Mouse (Mus musculus): ENCODE results near the gene Tcp11l2. TPM values are rescaled to one million over a fixed set of nuclear protein-coding genes. Genes with fewer than 3 reads are reported as not detected.

The Tcp11l2 gene
- polyA plus RNA-seq, 1 experiment = 10.3 TPM

GRCm38 (mm10) chr10:84645940-84646339 lies 69.5 kb downstream of the Tcp11l2 start:
- Histone ChIP-seq H3K36me3 (ENCODE audit: control insufficient read depth, insufficient read depth) (peaks cover 12% of the 10 kb centered on the region), H3K4me2 (ENCODE audit: low read depth) (no peak overlapping the region), H3K79me2 (ENCODE audit: control insufficient read depth, insufficient read depth) (no peaks in the 10 kb centered on the region), H3K27me3 (ENCODE audit: control insufficient read depth, insufficient read depth, insufficient read length) (no peaks in the 10 kb centered on the region), H3K4me3 (no peak overlapping the region), H3ac (ENCODE audit: control insufficient read depth, insufficient read length) (no peak overlapping the region)
- TF ChIP-seq CEBPB (IDR thresholded peaks at IDR 0.05; ENCODE audit: insufficient read depth, poor library complexity, severe bottlenecking) (no peak), POLR2A (IDR thresholded peaks at IDR 0.05; ENCODE audit: insufficient read length, low read depth) (no peak), USF1 (IDR thresholded peaks at IDR 0.05; ENCODE audit: low read depth) (no peak), TCF3 (IDR thresholded peaks at IDR 0.05; ENCODE audit: insufficient read length, low read depth) (no peak), REST (IDR thresholded peaks at IDR 0.05; ENCODE audit: insufficient read depth, insufficient read length) (no peak), MYOG (IDR thresholded peaks at IDR 0.05; ENCODE audit: control insufficient read depth in 1 of 3, insufficient read depth in 1 of 3, insufficient read length in 2 of 3, low read depth in 2 of 3) (no peak), POLR2AphosphoS2 (IDR thresholded peaks at IDR 0.05; ENCODE audit: insufficient read length, low read depth) (no peak), MAX (IDR thresholded peaks at IDR 0.05; ENCODE audit: low read depth) (no peak), E2F4 (IDR thresholded peaks at IDR 0.05; ENCODE audit: insufficient read depth) (no peak), MYOD1 (IDR thresholded peaks at IDR 0.05; ENCODE audit: control insufficient read depth in 1 of 3, insufficient read length in 2 of 3, low read depth in 2 of 3) (no peak), SRF (IDR thresholded peaks at IDR 0.05; ENCODE audit: control insufficient read depth, insufficient read length, low read depth) (no peak), TCF12 (IDR thresholded peaks at IDR 0.05; ENCODE audit: insufficient read depth, poor library complexity, severe bottlenecking) (no peak)

- H3K36me3 ChIP-seq (ENCODE audit: control insufficient read depth, insufficient read depth) = peaks cover 15% of the 10 kb centered on the region
- H3K4me2 ChIP-seq (ENCODE audit: low read depth) = no peak overlapping the region
- no peak overlapping the region for H3K4me3 ChIP-seq
Observed at GRCm38 (mm10) chr10:84646506-84647102, 70.2 kb downstream of the Tcp11l2 start.

GRCm38 (mm10) chr10:84647264-84647663 lies 70.8 kb downstream of the Tcp11l2 start:
- Histone ChIP-seq H3ac (ENCODE audit: control insufficient read depth, insufficient read length) (no peak overlapping the region), H3K36me3 (ENCODE audit: control insufficient read depth, insufficient read depth) (peaks cover 20% of the 10 kb centered on the region), H3K4me3 (no peak overlapping the region), H3K79me2 (ENCODE audit: control insufficient read depth, insufficient read depth) (no peaks in the 10 kb centered on the region), H3K4me2 (ENCODE audit: low read depth) (no peak overlapping the region), H3K27me3 (ENCODE audit: control insufficient read depth, insufficient read depth, insufficient read length) (no peaks in the 10 kb centered on the region)
- TF ChIP-seq MAX (IDR thresholded peaks at IDR 0.05; ENCODE audit: low read depth) (no peak), MYOG (IDR thresholded peaks at IDR 0.05; ENCODE audit: control insufficient read depth in 1 of 3, insufficient read depth in 1 of 3, insufficient read length in 2 of 3, low read depth in 2 of 3) (no peak), CEBPB (IDR thresholded peaks at IDR 0.05; ENCODE audit: insufficient read depth, poor library complexity, severe bottlenecking) (no peak), POLR2A (IDR thresholded peaks at IDR 0.05; ENCODE audit: insufficient read length, low read depth) (no peak), SRF (IDR thresholded peaks at IDR 0.05; ENCODE audit: control insufficient read depth, insufficient read length, low read depth) (no peak), POLR2AphosphoS2 (IDR thresholded peaks at IDR 0.05; ENCODE audit: insufficient read length, low read depth) (no peak), REST (IDR thresholded peaks at IDR 0.05; ENCODE audit: insufficient read depth, insufficient read length) (no peak), TCF12 (IDR thresholded peaks at IDR 0.05; ENCODE audit: insufficient read depth, poor library complexity, severe bottlenecking) (no peak), TCF3 (IDR thresholded peaks at IDR 0.05; ENCODE audit: insufficient read length, low read depth) (no peak), MYOD1 (IDR thresholded peaks at IDR 0.05; ENCODE audit: control insufficient read depth in 1 of 3, insufficient read length in 2 of 3, low read depth in 2 of 3) (no peak), E2F4 (IDR thresholded peaks at IDR 0.05; ENCODE audit: insufficient read depth) (no peak)

More at GRCm38 (mm10) chr10:84646506-84647102, 70.2 kb downstream of the Tcp11l2 start:
- Histone ChIP-seq H3ac (ENCODE audit: control insufficient read depth, insufficient read length) (no peak overlapping the region), H3K79me2 (ENCODE audit: control insufficient read depth, insufficient read depth) (no peaks in the 10 kb centered on the region), H3K27me3 (ENCODE audit: control insufficient read depth, insufficient read depth, insufficient read length) (no peaks in the 10 kb centered on the region)
- TF ChIP-seq POLR2A (IDR thresholded peaks at IDR 0.05; ENCODE audit: insufficient read length, low read depth) (no peak), POLR2AphosphoS2 (IDR thresholded peaks at IDR 0.05; ENCODE audit: insufficient read length, low read depth) (no peak), MYOD1 (IDR thresholded peaks at IDR 0.05; ENCODE audit: control insufficient read depth in 1 of 3, insufficient read length in 2 of 3, low read depth in 2 of 3) (no peak), REST (IDR thresholded peaks at IDR 0.05; ENCODE audit: insufficient read depth, insufficient read length) (no peak), E2F4 (IDR thresholded peaks at IDR 0.05; ENCODE audit: insufficient read depth) (no peak), CEBPB (IDR thresholded peaks at IDR 0.05; ENCODE audit: insufficient read depth, poor library complexity, severe bottlenecking) (no peak), TCF3 (IDR thresholded peaks at IDR 0.05; ENCODE audit: insufficient read length, low read depth) (no peak), MAX (IDR thresholded peaks at IDR 0.05; ENCODE audit: low read depth) (no peak), SRF (IDR thresholded peaks at IDR 0.05; ENCODE audit: control insufficient read depth, insufficient read length, low read depth) (no peak), TCF12 (IDR thresholded peaks at IDR 0.05; ENCODE audit: insufficient read depth, poor library complexity, severe bottlenecking) (no peak), MYOG (IDR thresholded peaks at IDR 0.05; ENCODE audit: control insufficient read depth in 1 of 3, insufficient read depth in 1 of 3, insufficient read length in 2 of 3, low read depth in 2 of 3) (no peak), USF1 (IDR thresholded peaks at IDR 0.05; ENCODE audit: low read depth) (no peak)

- H3K79me2 ChIP-seq (ENCODE audit: control insufficient read depth, insufficient read depth) = no peaks in the 10 kb centered on the region
- peaks cover 20% of the 10 kb centered on the region for H3K36me3 ChIP-seq (ENCODE audit: control insufficient read depth, insufficient read depth)
- TF ChIP-seq E2F4 (IDR thresholded peaks at IDR 0.05; ENCODE audit: insufficient read depth) = no peak
- no peak for TF ChIP-seq MYOD1 (IDR thresholded peaks at IDR 0.05; ENCODE audit: control insufficient read depth in 1 of 3, insufficient read length in 2 of 3, low read depth in 2 of 3)
- no peak for TF ChIP-seq SRF (IDR thresholded peaks at IDR 0.05; ENCODE audit: control insufficient read depth, insufficient read length, low read depth)
- no peak for TF ChIP-seq CEBPB (IDR thresholded peaks at IDR 0.05; ENCODE audit: insufficient read depth, poor library complexity, severe bottlenecking)
- no peak for TF ChIP-seq POLR2AphosphoS2 (IDR thresholded peaks at IDR 0.05; ENCODE audit: insufficient read length, low read depth)
- TF ChIP-seq TCF3 (IDR thresholded peaks at IDR 0.05; ENCODE audit: insufficient read length, low read depth) = no peak
- no peak for TF ChIP-seq TCF12 (IDR thresholded peaks at IDR 0.05; ENCODE audit: insufficient read depth, poor library complexity, severe bottlenecking)
- TF ChIP-seq POLR2A (IDR thresholded peaks at IDR 0.05; ENCODE audit: insufficient read length, low read depth) = no peak
- TF ChIP-seq USF1 (IDR thresholded peaks at IDR 0.05; ENCODE audit: low read depth) = no peak
- TF ChIP-seq MAX (IDR thresholded peaks at IDR 0.05; ENCODE audit: low read depth) = no peak
- TF ChIP-seq MYOG (IDR thresholded peaks at IDR 0.05; ENCODE audit: control insufficient read depth in 1 of 3, insufficient read depth in 1 of 3, insufficient read length in 2 of 3, low read depth in 2 of 3) = no peak
- no peak for TF ChIP-seq REST (IDR thresholded peaks at IDR 0.05; ENCODE audit: insufficient read depth, insufficient read length)
- no peak overlapping the region for H3K4me2 ChIP-seq (ENCODE audit: low read depth)
- H3K4me3 ChIP-seq = no peak overlapping the region
- no peaks in the 10 kb centered on the region for H3K27me3 ChIP-seq (ENCODE audit: control insufficient read depth, insufficient read depth, insufficient read length)
- H3ac ChIP-seq (ENCODE audit: control insufficient read depth, insufficient read length) = no peak overlapping the region
Observed at GRCm38 (mm10) chr10:84648911-84649310, 72.5 kb downstream of the Tcp11l2 start.

Data from myocyte (in vitro differentiated cells).